Mouse (Mus musculus): ENCODE measurements at regions not wholly inside any gene's neighbourhood (a gene's known extent, or its start where the extent isn't known, plus 50 kb on each side); places are given as distances from the start of the nearest gene placed in this dataset.

DNA sequence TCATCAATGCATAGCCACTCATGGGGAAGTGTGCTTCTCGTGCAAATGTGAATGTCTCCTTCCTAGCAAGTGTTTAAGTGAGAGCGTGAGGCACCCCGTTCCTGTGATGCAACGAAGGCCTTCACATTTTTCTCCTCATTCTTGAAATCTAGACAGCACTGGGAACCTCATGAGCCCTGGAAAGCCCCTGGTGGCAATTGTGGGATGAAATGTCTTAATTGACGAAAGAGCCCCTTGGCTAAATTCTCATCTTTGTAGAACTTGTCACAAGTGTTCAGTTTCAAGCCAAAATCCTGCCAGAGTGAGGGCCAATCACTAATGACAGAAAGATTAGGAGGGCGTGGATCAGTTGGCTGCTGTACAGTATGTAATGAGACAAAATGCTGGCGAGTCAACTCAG lies 208.6 kb upstream of the Gmds start:
- no peaks in the 10 kb centered on the region for H3K27me3 ChIP-seq (ENCODE audit: control insufficient read depth, insufficient read depth, low read length)
- 91% methylated on average over 7 of the region's 7 CpGs for WGBS
- H3K36me3 ChIP-seq (ENCODE audit: control insufficient read depth, insufficient read depth, low read length) = no peaks in the 10 kb centered on the region
- DNase-seq = no peak
- TF ChIP-seq CTCF (IDR thresholded peaks at IDR 0.05; ENCODE audit: borderline replicate concordance, control insufficient read depth, extremely low read depth, insufficient read depth, low read length, poor library complexity) (no peak), POLR2A (IDR thresholded peaks at IDR 0.05; ENCODE audit: control insufficient read depth, extremely low read depth, insufficient read depth, low read length, poor library complexity) (no peak)
- H3K4me3 ChIP-seq (ENCODE audit: control insufficient read depth, insufficient read depth, low read length) = no peak overlapping the region
- no peaks in the 10 kb centered on the region for H3K4me1 ChIP-seq (replicated peaks; ENCODE audit: control insufficient read depth, insufficient read depth, low read length)
- no peak overlapping the region for H3K27ac ChIP-seq (ENCODE audit: control insufficient read depth, insufficient read depth, low read length)

DNA sequence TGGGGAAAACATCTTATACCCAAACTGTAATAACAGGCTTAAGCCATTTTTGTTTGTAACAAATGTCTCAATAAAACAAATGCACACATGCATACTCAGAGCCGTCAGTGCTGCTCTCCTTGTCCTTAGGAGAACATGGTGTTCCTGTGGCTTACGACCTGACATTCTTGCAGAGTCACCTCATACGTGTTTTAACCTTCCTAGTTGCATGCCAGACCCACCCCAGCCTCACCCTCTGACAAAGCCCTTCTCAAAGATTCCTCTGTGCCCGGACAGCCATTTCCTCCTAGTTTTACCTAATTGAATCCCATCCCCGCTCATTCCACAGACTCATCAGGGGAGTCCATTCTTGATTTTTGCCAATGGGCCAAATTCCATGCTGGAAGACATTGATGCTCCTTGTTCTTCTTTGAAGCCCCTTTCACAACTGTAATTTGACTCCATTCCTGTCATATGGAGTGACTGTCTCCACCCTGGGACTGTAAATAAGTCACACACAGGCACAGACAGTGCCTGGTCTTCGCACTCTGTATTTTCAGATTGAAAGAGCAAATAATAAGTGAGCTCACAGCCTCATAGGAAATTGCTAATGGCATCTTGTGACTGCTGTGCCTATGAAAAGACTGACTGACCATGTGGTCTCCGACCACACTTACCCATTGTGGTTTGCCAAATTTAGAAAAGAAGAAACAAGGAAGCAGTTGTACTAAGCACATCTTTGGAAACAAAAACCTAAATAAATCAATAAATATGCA lies 206.6 kb upstream of the Gmds start:
- TF ChIP-seq POLR2A (IDR thresholded peaks at IDR 0.05; ENCODE audit: control insufficient read depth, extremely low read depth, insufficient read depth, low read length, poor library complexity) (no peak), CTCF (IDR thresholded peaks at IDR 0.05; ENCODE audit: borderline replicate concordance, control insufficient read depth, extremely low read depth, insufficient read depth, low read length, poor library complexity) (no peak)
- Histone ChIP-seq H3K4me1 (replicated peaks; ENCODE audit: control insufficient read depth, insufficient read depth, low read length) (no peaks in the 10 kb centered on the region), H3K4me3 (ENCODE audit: control insufficient read depth, insufficient read depth, low read length) (no peak overlapping the region), H3K27me3 (ENCODE audit: control insufficient read depth, insufficient read depth, low read length) (no peaks in the 10 kb centered on the region), H3K27ac (ENCODE audit: control insufficient read depth, insufficient read depth, low read length) (no peak overlapping the region), H3K36me3 (ENCODE audit: control insufficient read depth, insufficient read depth, low read length) (no peaks in the 10 kb centered on the region)
- WGBS = 55% methylated on average over 7 of the region's 7 CpGs
- no peak for DNase-seq

DNA sequence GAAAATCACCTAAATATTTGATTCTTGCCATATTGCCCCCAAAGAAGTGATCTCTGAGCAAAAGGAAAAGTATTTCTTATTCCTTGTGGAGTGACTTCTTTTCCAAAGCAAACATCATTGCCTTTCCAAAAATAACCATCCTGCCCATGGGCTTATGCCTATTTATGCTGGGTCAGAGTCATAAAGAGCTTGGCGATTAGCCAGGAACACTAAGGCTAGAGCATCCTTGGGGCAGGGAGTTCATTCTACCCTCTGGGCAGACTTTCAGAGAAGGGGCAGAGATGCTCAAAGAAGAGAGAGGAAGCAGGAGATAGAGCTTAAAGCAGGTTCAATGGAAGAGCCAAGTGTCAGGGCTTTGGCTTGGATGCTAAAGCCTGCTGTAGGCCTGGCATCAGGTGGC lies 203.1 kb upstream of the Gmds start:
- no peak for DNase-seq
- Histone ChIP-seq H3K36me3 (ENCODE audit: control insufficient read depth, insufficient read depth, low read length) (no peaks in the 10 kb centered on the region), H3K4me1 (replicated peaks; ENCODE audit: control insufficient read depth, insufficient read depth, low read length) (no peaks in the 10 kb centered on the region), H3K27ac (ENCODE audit: control insufficient read depth, insufficient read depth, low read length) (no peak overlapping the region), H3K4me3 (ENCODE audit: control insufficient read depth, insufficient read depth, low read length) (no peak overlapping the region), H3K27me3 (ENCODE audit: control insufficient read depth, insufficient read depth, low read length) (no peaks in the 10 kb centered on the region)
- TF ChIP-seq CTCF (IDR thresholded peaks at IDR 0.05; ENCODE audit: borderline replicate concordance, control insufficient read depth, extremely low read depth, insufficient read depth, low read length, poor library complexity) = no peak
- TF ChIP-seq POLR2A (IDR thresholded peaks at IDR 0.05; ENCODE audit: control insufficient read depth, extremely low read depth, insufficient read depth, low read length, poor library complexity) = no peak
- WGBS = 96% methylated on average over 1 of the region's 1 CpGs

DNA sequence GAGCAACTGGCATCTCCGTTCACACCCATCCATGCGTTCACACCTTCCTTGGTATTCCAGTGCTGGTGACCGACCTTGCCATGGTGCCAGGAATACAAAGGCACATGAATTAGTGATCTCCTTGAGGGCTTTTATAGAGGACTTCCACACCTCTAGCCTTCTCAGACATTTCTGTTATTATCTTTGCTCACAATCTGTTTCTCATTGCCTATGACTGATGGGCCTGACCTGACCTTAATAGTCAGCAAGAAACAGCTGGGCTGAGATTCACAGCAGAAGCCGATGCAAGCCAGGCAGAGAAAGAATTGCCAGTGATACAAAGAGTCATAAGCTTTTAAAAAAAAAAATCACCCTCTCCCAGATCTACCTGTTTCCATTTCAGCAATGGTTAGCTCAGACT lies 197.7 kb upstream of the Gmds start:
- WGBS = 92% methylated on average over 4 of the region's 4 CpGs
- H3K27ac ChIP-seq (ENCODE audit: control insufficient read depth, insufficient read depth, low read length) = no peak overlapping the region
- H3K36me3 ChIP-seq (ENCODE audit: control insufficient read depth, insufficient read depth, low read length) = no peaks in the 10 kb centered on the region
- DNase-seq = no peak
- TF ChIP-seq POLR2A (IDR thresholded peaks at IDR 0.05; ENCODE audit: control insufficient read depth, extremely low read depth, insufficient read depth, low read length, poor library complexity) = no peak
- no peak for TF ChIP-seq CTCF (IDR thresholded peaks at IDR 0.05; ENCODE audit: borderline replicate concordance, control insufficient read depth, extremely low read depth, insufficient read depth, low read length, poor library complexity)
- no peak overlapping the region for H3K4me3 ChIP-seq (ENCODE audit: control insufficient read depth, insufficient read depth, low read length)
- H3K27me3 ChIP-seq (ENCODE audit: control insufficient read depth, insufficient read depth, low read length) = no peaks in the 10 kb centered on the region
- no peaks in the 10 kb centered on the region for H3K4me1 ChIP-seq (replicated peaks; ENCODE audit: control insufficient read depth, insufficient read depth, low read length)

GRCm38 (mm10) chr13:32535602-32536001 lies 197.1 kb upstream of the Gmds start:
- Histone ChIP-seq H3K27ac (ENCODE audit: control insufficient read depth, insufficient read depth, low read length) (no peak overlapping the region), H3K36me3 (ENCODE audit: control insufficient read depth, insufficient read depth, low read length) (no peaks in the 10 kb centered on the region), H3K4me1 (replicated peaks; ENCODE audit: control insufficient read depth, insufficient read depth, low read length) (no peaks in the 10 kb centered on the region), H3K27me3 (ENCODE audit: control insufficient read depth, insufficient read depth, low read length) (no peaks in the 10 kb centered on the region), H3K4me3 (ENCODE audit: control insufficient read depth, insufficient read depth, low read length) (no peak overlapping the region)
- DNase-seq = no peak
- TF ChIP-seq CTCF (IDR thresholded peaks at IDR 0.05; ENCODE audit: borderline replicate concordance, control insufficient read depth, extremely low read depth, insufficient read depth, low read length, poor library complexity) (no peak), POLR2A (IDR thresholded peaks at IDR 0.05; ENCODE audit: control insufficient read depth, extremely low read depth, insufficient read depth, low read length, poor library complexity) (no peak)
- WGBS = 94% methylated on average over 4 of the region's 4 CpGs

DNA sequence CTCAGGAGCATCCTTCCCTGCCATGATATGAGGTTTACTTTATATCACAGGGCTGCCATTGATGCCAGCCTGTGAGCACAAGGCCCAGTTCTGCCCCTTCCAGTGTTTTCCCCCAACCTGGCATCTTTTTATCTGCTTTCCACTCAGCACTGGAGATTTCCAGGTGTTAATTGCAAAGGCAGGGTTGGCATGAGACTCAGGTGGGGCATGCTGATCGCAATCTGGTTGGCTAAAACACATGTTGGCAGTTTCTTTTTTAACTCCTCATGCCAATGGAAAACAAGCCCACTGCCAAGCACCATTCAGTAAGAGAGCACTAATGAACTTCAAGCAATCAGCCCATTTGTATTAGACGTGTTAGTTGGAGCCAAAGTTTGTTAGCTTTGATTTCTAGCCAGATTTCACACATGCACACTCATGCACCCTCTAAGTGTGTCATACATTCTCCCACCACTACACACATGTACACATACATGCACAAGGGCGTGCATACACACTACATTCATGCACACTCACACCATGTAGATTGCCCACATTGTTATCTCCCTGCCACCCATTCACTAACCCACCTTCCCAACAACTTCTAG lies 192.5 kb upstream of the Gmds start:
- Histone ChIP-seq H3K4me3 (ENCODE audit: control insufficient read depth, insufficient read depth, low read length) (no peak overlapping the region), H3K36me3 (ENCODE audit: control insufficient read depth, insufficient read depth, low read length) (no peaks in the 10 kb centered on the region), H3K4me1 (replicated peaks; ENCODE audit: control insufficient read depth, insufficient read depth, low read length) (no peaks in the 10 kb centered on the region), H3K27me3 (ENCODE audit: control insufficient read depth, insufficient read depth, low read length) (no peaks in the 10 kb centered on the region), H3K27ac (ENCODE audit: control insufficient read depth, insufficient read depth, low read length) (no peak overlapping the region)
- no peak for DNase-seq
- TF ChIP-seq CTCF (IDR thresholded peaks at IDR 0.05; ENCODE audit: borderline replicate concordance, control insufficient read depth, extremely low read depth, insufficient read depth, low read length, poor library complexity) (no peak), POLR2A (IDR thresholded peaks at IDR 0.05; ENCODE audit: control insufficient read depth, extremely low read depth, insufficient read depth, low read length, poor library complexity) (no peak)
- 92% methylated on average over 3 of the region's 3 CpGs for WGBS

All from thymus, adult 2 months (tissue).